Mouse (Mus musculus): ENCODE measurements around the gene Plxdc1. TPM values are rescaled to one million over a fixed set of nuclear protein-coding genes. Genes with fewer than 3 reads are reported as not detected.

Plxdc1 gene
- polyA plus RNA-seq, 1 experiment from 2014 or later, result 0.53 TPM

DNA sequence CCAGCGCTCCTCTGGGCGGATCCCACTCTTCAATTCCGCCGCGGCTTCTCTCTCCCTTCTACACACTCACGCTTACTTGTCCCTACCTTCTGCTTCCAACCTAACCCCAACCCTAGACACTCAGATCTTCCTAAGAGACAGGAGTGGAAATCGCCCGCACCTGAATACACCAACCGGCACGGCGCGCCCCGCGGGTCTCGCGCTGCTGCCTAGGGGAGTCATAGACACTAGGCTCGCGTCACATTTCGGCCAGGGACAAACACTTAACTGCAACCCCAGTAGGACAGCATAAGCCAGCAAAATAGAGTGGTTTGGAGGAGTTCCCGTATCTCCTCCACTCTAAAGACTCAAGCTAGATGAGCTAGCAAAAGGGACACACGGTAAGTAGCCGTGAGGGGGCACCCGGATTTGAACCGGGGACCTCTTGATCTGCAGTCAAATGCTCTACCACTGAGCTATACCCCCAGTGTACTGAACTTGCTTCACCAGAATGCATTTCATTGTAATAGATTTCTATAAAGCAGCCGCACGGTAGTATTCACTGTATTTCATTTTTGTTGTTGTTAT, 2.4 kb upstream of the Plxdc1 start:
- TF ChIP-seq CTCF (IDR thresholded peaks at IDR 0.05; ENCODE audit: low read depth), result no peak
- Histone ChIP-seq H3K9me3 (ENCODE audit: low read depth, low read length) (no peaks in the 10 kb centered on the region), H3K9ac (peak overlapping the region; percentile 82), H3K4me3 (ENCODE audit: low read depth, low read length) (peak overlapping the region; percentile 87), H3K4me1 (ENCODE audit: insufficient read depth) (no peaks in the 10 kb centered on the region), H3K27ac (ENCODE audit: low read depth) (peak overlapping the region; percentile 93), H3K4me2 (peak overlapping the region; percentile 95), H3K36me3 (ENCODE audit: insufficient read depth) (no peaks in the 10 kb centered on the region), H3K27me3 (ENCODE audit: insufficient read depth, low read length) (peaks cover 24% of the 10 kb centered on the region)
- peak; percentile 97 for DNase-seq
- under 1% methylated on average over 26 of the region's 26 CpGs for WGBS
- ATAC-seq (ENCODE audit: insufficient read depth), result peak; percentile 86

DNA sequence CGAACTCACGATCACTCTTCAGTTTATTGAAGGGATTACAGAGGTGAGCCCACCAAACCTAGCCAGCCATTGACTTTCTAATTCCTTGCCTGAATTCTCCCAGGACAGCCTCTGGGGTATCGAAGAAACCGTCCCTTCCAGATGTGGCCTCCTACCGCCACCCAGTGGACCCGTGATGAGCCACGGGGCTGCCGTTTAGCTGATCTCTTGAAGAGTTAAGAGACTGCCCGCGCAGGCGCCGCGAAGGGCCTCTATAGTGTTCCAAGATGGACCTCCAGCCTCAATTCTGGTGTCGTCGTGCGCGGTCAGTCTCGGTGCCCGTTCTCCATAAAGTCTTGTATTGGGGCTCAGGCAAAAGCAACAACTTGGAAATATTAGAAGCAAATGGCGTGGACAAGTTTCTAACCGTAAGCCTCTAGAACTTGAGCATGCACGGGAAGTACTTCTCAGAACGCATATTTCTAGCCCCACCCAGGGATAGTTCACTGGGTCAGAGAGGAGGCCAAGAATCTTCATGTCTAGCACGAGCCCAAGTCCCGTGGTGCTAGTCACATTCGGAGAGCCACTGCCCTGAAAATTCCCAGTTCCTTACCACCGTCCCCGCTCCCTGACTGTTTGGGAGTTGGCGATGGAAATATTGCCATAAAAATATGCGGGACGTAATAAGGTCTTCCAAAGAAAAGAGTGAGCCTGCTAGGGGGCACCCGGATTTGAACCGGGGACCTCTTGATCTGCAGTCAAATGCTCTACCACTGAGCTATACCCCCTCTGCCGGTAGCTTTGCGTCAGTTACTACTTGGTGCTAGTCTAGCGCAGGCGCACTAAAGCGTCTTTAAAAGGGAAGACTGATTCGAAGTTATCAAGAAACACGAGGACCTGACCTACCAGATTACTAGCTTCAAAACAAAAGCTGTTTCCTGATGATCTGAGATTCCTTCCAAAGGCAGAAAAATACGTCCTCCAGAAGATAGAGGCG, 1.6 kb upstream of the Plxdc1 start:
- peak overlapping the region; percentile 93 for H3K27ac ChIP-seq (ENCODE audit: low read depth)
- peak; percentile 88 for TF ChIP-seq CTCF (IDR thresholded peaks at IDR 0.05; ENCODE audit: low read depth)
- peak overlapping the region; percentile 95 for H3K4me2 ChIP-seq
- DNase-seq, result peak; percentile 98
- no peaks in the 10 kb centered on the region for H3K4me1 ChIP-seq (ENCODE audit: insufficient read depth)
- H3K27me3 ChIP-seq (ENCODE audit: insufficient read depth, low read length), result peaks cover 24% of the 10 kb centered on the region
- peak overlapping the region; percentile 87 for H3K4me3 ChIP-seq (ENCODE audit: low read depth, low read length)
- ATAC-seq (ENCODE audit: insufficient read depth), result peak; percentile 86
- H3K9ac ChIP-seq, result peak overlapping the region; percentile 82
- H3K9me3 ChIP-seq (ENCODE audit: low read depth, low read length), result no peaks in the 10 kb centered on the region
- under 1% methylated on average over 42 of the region's 42 CpGs for WGBS
- H3K36me3 ChIP-seq (ENCODE audit: insufficient read depth), result no peaks in the 10 kb centered on the region

DNA sequence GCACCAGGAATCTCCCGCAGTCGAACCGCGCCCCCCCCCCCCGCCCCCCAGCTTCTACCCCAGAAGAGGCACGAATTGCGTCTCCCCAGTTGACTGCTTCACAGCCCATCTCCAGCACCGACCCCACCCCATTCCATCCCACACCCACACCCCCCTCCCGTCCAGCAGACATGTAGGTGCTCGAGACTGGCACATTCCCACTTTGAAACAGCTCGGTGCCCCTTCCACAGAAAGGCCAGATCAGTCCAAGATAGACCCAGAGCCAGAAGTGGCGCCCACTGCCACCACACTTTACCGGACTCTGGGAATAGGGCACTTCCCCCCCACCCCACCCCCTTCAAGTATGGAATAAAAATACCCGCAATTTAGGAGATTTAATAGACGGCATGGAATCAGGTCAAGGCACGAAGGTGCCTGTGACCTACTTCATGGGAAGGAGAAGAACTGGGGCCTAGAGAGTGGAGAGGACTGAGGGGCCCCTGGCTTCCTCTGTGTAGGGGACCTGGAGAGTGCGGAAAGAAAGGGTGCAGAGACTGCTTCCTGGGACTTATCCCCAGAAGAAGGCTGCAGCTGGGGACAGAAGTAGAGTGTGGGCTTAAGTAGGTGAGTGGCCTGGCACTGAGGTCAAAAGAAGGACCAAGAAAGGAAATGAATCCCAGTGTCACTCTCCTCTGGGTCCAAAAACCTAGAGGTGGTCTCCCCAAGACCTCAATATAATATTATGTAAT, 658 bp upstream of the Plxdc1 start:
- H3K4me2 ChIP-seq, result peak overlapping the region; percentile 95
- H3K4me1 ChIP-seq (ENCODE audit: insufficient read depth), result no peaks in the 10 kb centered on the region
- no peak for TF ChIP-seq CTCF (IDR thresholded peaks at IDR 0.05; ENCODE audit: low read depth)
- peak overlapping the region; percentile 54; the same call in 1 of the 2 replicates for H3K9ac ChIP-seq
- no peaks in the 10 kb centered on the region for H3K36me3 ChIP-seq (ENCODE audit: insufficient read depth)
- no peaks in the 10 kb centered on the region for H3K9me3 ChIP-seq (ENCODE audit: low read depth, low read length)
- DNase-seq (no peak), ATAC-seq (ENCODE audit: insufficient read depth) (no peak)
- peaks cover 24% of the 10 kb centered on the region for H3K27me3 ChIP-seq (ENCODE audit: insufficient read depth, low read length)
- 25% methylated on average over 14 of the region's 17 CpGs for WGBS
- H3K27ac ChIP-seq (ENCODE audit: low read depth), result no peak overlapping the region
- peak overlapping the region; percentile 87 for H3K4me3 ChIP-seq (ENCODE audit: low read depth, low read length)

DNA sequence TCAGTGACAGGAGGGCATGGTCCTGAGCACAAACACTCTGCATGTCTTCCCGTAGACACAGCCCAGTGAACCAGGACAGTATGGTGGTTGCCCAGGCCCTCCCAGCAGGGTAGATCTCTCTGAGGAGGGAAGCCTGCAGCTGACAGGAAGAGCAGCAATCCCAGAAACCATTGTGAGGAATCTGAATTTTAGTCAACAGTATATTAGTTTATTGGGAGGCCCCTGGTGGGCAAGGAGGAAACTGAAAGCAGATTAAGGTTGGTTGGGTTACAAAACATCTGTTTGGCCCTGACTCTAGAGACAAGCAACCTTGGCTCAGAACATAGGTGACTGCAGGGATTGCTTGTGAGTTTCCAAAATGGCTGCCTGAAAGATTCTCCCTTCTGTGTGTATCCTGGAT, 2.3 kb downstream of the Plxdc1 start:
- no peaks in the 10 kb centered on the region for H3K4me1 ChIP-seq (ENCODE audit: insufficient read depth)
- WGBS, result 63% methylated on average over 1 of the region's 1 CpGs
- H3K9ac ChIP-seq, result no peak overlapping the region
- H3K27me3 ChIP-seq (ENCODE audit: insufficient read depth, low read length), result peaks cover 24% of the 10 kb centered on the region
- TF ChIP-seq CTCF (IDR thresholded peaks at IDR 0.05; ENCODE audit: low read depth), result peak; percentile 12; the same call in 1 of the 2 replicates
- no peak overlapping the region for H3K4me3 ChIP-seq (ENCODE audit: low read depth, low read length)
- DNase-seq (no peak), ATAC-seq (ENCODE audit: insufficient read depth) (no peak)
- no peaks in the 10 kb centered on the region for H3K9me3 ChIP-seq (ENCODE audit: low read depth, low read length)
- no peak overlapping the region for H3K27ac ChIP-seq (ENCODE audit: low read depth)
- H3K36me3 ChIP-seq (ENCODE audit: insufficient read depth), result no peaks in the 10 kb centered on the region
- no peak overlapping the region for H3K4me2 ChIP-seq

DNA sequence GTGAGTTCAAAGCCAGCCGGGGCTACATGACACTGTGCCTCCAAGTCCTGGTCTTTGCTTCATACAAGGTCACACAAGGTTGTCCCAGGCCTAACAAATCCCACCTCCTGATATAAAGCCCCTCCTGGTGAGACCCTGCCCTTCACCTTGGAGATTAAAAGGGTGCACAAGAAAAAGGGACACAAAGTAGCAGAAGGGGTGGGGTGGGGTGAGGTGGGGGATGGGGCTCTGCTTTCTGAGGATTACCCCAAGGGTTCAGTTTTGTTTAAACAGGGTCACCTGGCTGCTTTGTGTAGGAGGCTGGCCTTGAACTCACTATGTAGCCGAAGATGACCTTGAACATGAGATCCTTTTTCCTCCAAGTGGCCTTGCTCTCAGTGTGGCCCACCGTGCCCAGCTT, 2.7 kb downstream of the Plxdc1 start:
- H3K4me2 ChIP-seq, result no peak overlapping the region
- WGBS, result 72% methylated on average over 3 of the region's 3 CpGs
- no peak for DNase-seq
- no peaks in the 10 kb centered on the region for H3K9me3 ChIP-seq (ENCODE audit: low read depth, low read length)
- ATAC-seq (ENCODE audit: insufficient read depth), result no peak
- TF ChIP-seq CTCF (IDR thresholded peaks at IDR 0.05; ENCODE audit: low read depth), result no peak
- H3K9ac ChIP-seq, result no peak overlapping the region
- no peaks in the 10 kb centered on the region for H3K36me3 ChIP-seq (ENCODE audit: insufficient read depth)
- no peak overlapping the region for H3K4me3 ChIP-seq (ENCODE audit: low read depth, low read length)
- no peak overlapping the region for H3K27ac ChIP-seq (ENCODE audit: low read depth)
- H3K4me1 ChIP-seq (ENCODE audit: insufficient read depth), result no peaks in the 10 kb centered on the region
- H3K27me3 ChIP-seq (ENCODE audit: insufficient read depth, low read length), result peaks cover 24% of the 10 kb centered on the region

DNA sequence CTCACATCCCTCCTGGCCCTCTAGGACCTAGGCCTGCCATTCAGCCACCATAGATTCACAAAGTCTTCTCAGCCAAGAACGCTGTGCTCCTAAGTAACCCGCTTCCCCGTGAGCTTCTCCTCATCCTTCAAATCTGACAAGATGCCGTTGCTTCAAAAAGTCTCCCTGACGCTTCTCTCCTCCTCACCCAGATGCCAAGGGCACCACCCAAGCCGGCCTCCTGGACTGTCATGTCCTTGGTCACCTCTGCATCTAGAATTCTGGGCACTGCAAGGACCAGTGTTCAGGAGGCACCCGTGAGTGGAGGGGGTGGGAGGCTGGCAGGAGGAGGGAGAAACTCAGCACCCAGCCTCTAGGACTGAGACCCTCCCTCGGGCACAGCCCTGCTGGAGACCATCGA, 3.5 kb downstream of the Plxdc1 start:
- 63% methylated on average over 9 of the region's 9 CpGs for WGBS
- no peak for TF ChIP-seq CTCF (IDR thresholded peaks at IDR 0.05; ENCODE audit: low read depth)
- peaks cover 24% of the 10 kb centered on the region for H3K27me3 ChIP-seq (ENCODE audit: insufficient read depth, low read length)
- H3K4me1 ChIP-seq (ENCODE audit: insufficient read depth), result no peaks in the 10 kb centered on the region
- ATAC-seq (ENCODE audit: insufficient read depth), result no peak
- H3K27ac ChIP-seq (ENCODE audit: low read depth), result no peak overlapping the region
- no peaks in the 10 kb centered on the region for H3K36me3 ChIP-seq (ENCODE audit: insufficient read depth)
- H3K9me3 ChIP-seq (ENCODE audit: low read depth, low read length), result no peaks in the 10 kb centered on the region
- DNase-seq, result no peak
- no peak overlapping the region for H3K9ac ChIP-seq
- H3K4me3 ChIP-seq (ENCODE audit: low read depth, low read length), result no peak overlapping the region
- no peak overlapping the region for H3K4me2 ChIP-seq
